Mouse (Mus musculus): ENCODE measurements around the gene Msrb2.

- TF ChIP-seq CTCF (IDR thresholded peaks at IDR 0.05; ENCODE audit: low read depth) = no peak
- no peak for TF ChIP-seq EP300 (optimal IDR thresholded peaks at IDR 0.05)
Observed at GRCm38 (mm10) chr2:19383006-19383405, 11.8 kb downstream of the Msrb2 start.
